Mouse (Mus musculus) forebrain, embryonic 14.5 days (tissue): ENCODE results near the gene Lrrc30. TPM values are rescaled to one million over a fixed set of nuclear protein-coding genes. Genes with fewer than 3 reads are reported as not detected.

Experiments
- ATAC-seq: fragments of 200-750 bp; cut with Nextera tagmentation; 2 replicates; pipeline ENCODE4 v1.8.0; 2017; ENCODE audit warnings: mild to moderate bottlenecking, moderate library complexity
- DNase-seq: peaks from one replicate; pipeline ENCODE4 v3.0.0-alpha.2; 2015; ENCODE audit warnings: low spot score
- H3K27ac ChIP-seq: fragments of 300-500 bp; sonication (generic); 2 replicates; pipeline ENCODE4 v1.5.1; 2014; ENCODE audit warnings: low read depth, mild to moderate bottlenecking, control low read depth, low read length, moderate library complexity
- H3K27me3 ChIP-seq: fragments of 300-500 bp; sonication (generic); replicated peaks from 2 replicates; pipeline ENCODE4 v1.6.1; 2014; ENCODE audit warnings: low read length, control low read depth, mixed read lengths; ENCODE audit not compliant: control insufficient read depth, insufficient read depth
- H3K36me3 ChIP-seq: fragments of 300-500 bp; sonication (generic); 2 replicates; pipeline ENCODE4 v1.6.1; 2014; ENCODE audit warnings: low read length, control low read depth; ENCODE audit not compliant: control insufficient read depth, insufficient read depth
- H3K4me1 ChIP-seq: fragments of 300-500 bp; sonication (generic); 2 replicates; pipeline ENCODE4 v1.6.1; 2014; ENCODE audit warnings: antibody characterized with exemption, low read length, control low read depth; ENCODE audit not compliant: control insufficient read depth, insufficient read depth
- H3K4me2 ChIP-seq: fragments of 300-500 bp; sonication (generic); 2 replicates; pipeline ENCODE4 v1.6.1; 2014; ENCODE audit warnings: mild to moderate bottlenecking, control low read depth, low read length
- H3K4me3 ChIP-seq: fragments of 300-500 bp; sonication (generic); 2 replicates; pipeline ENCODE4 v1.5.1; 2014; ENCODE audit warnings: low read depth, low read length, control low read depth
- H3K9ac ChIP-seq: fragments of 300-500 bp; sonication (generic); 2 replicates; pipeline ENCODE4 v1.6.1; 2014; ENCODE audit warnings: mild to moderate bottlenecking, low read length, control low read depth, moderate library complexity
- H3K9me3 ChIP-seq: fragments of 300-500 bp; sonication (generic); replicated peaks from 2 replicates; pipeline ENCODE4 v1.6.1; 2016; ENCODE audit warnings: low read length, control low read depth, mixed read lengths; ENCODE audit not compliant: control insufficient read depth
- WGBS: fragments of 180-500 bp; shearing (Covaris S2); extraction: QIAGEN DNeasy Blood & Tissue Kit; methylation state at CpG from one replicate; pipeline ENCODE4 v1.1.7; 2014; 5-methylcytosine and 5-hydroxymethylcytosine counted together
- polyA plus RNA-seq: library from polyadenylated mRNA; unstranded; fragments of >200 nt; fragmentation: Nextera tagmentation; extraction: Ambion mirVana; gene quantifications from 2 replicates; pipeline ENCODE4 v1.2.1, GENCODE M21; 2014

Gene Lrrc30
- polyA plus RNA-seq = not detected in 2 replicates

DNA sequence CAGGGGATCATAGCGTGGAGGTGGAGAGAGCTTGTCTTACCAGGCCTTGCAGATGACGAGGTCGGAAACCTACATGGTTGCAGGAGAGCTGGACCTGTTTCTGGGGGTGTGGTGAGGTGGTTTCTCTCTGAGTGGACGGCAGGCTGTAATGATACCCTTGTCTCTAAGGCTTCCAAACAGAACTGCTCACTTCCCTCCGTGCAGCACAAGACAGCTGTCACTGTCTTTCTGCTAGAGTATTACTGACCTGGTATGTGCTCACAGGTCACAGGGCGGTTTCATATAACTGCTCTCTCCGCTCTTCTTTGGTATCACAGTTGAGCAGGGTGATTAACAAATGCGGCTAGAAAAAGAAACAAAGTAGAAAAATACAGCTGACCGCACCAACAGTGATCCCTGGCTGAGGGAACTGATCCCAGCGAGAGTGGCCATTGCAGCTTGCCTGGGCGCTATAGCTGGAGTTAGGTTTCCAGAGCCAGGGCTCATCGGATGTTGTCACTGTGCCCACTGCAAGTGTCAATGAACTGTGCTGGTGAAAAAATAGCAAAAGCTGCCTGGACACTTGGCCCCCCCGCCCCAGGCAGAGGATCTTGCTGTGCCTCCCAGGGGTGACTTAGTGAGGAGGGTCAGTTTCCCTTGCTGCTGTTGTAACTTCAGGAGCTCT, at the start of gene Lrrc30:
Gene Lrrc30, minus strand, starts transcription at position 48 of the 664 bp plus-strand sequence.
- H3K4me2 ChIP-seq = no peak within 1 kb of the TSS
- DNase-seq (no peak), ATAC-seq (no peak)
- no peak within 1 kb of the TSS for H3K9ac ChIP-seq
- H3K36me3 ChIP-seq = no peaks in the 10 kb centered on the region
- H3K9me3 ChIP-seq = no peaks in the 10 kb centered on the region
- no peaks in the 10 kb centered on the region for H3K4me1 ChIP-seq
- WGBS = 88% methylated on average over 13 of the region's 13 CpGs
- H3K27me3 ChIP-seq = no peaks in the 10 kb centered on the region
- H3K4me3 ChIP-seq = no peak within 1 kb of the TSS
- H3K27ac ChIP-seq = no peak within 1 kb of the TSS

DNA sequence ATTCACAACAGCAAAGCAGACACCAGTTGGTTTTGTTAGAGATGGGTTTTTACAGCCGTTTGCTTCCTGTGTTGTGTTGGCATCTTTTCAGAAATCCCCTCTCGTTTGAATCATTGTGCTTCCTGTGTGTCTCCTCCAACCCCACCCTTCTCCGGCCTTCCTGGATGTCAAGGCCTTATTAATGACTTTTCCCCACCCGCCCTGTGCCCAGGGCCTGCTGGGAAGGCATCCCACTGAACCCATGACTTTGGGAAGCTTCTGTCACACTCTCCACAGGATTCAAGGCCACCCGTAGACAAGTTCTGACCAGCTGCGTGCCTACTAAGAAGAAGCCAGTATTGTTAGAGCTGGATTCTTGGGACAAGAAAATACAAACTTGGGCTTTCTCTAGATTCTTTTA, 48.6 kb upstream of the Lrrc30 start:
- Histone ChIP-seq H3K27ac (no peak overlapping the region), H3K9ac (no peak overlapping the region), H3K4me1 (no peaks in the 10 kb centered on the region), H3K36me3 (no peaks in the 10 kb centered on the region), H3K4me2 (no peak overlapping the region), H3K9me3 (no peaks in the 10 kb centered on the region), H3K4me3 (no peak overlapping the region), H3K27me3 (no peaks in the 10 kb centered on the region)
- DNase-seq (no peak), ATAC-seq (no peak)
- WGBS = 80% methylated on average over 6 of the region's 6 CpGs

DNA sequence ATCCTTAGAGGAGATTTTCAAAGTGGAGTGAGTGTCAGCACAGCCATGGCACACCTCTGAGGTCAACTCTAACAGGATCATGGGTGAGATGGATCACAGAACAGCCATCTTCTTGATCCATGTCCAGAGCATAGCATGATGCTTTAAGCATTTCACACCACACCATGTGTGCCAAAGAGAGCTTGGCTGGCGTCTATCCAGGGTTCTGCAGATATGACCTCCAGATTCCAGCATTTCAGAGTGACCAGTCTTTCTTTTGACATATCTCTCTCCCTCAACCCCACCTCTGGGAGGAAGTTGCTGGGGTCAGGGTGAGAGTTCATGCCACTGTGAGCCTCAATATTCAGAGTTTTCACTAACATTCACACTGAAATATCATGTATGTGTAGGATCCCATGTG, 46.1 kb upstream of the Lrrc30 start:
- ATAC-seq = no peak
- Histone ChIP-seq H3K9me3 (no peaks in the 10 kb centered on the region), H3K27me3 (no peaks in the 10 kb centered on the region), H3K36me3 (no peaks in the 10 kb centered on the region), H3K9ac (no peak overlapping the region), H3K27ac (no peak overlapping the region), H3K4me2 (no peak overlapping the region), H3K4me3 (no peak overlapping the region), H3K4me1 (no peaks in the 10 kb centered on the region)
- no peak for DNase-seq
- 90% methylated on average over 1 of the region's 1 CpGs for WGBS

DNA sequence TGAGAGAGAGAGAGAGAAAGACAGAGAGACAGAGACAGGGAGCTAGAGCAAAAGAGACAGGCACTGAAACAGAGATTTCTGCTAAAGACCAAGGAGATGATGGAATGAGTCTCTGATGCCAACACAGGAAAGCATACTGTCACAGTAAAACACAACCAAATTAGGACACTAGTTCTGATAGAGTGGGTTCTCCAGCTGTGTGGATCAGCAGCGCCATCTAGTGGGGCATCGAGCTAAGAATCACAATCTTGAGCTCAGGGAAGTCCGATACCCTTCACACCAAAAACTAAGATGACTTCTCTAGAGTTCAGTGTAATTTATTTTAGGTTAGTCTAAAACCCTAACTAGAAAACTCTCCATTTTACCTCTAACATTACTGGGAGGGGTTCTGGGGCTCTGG, 35.5 kb upstream of the Lrrc30 start:
- Histone ChIP-seq H3K9me3 (no peaks in the 10 kb centered on the region), H3K9ac (no peak overlapping the region), H3K36me3 (no peaks in the 10 kb centered on the region), H3K27ac (no peak overlapping the region), H3K4me2 (no peak overlapping the region), H3K4me1 (no peaks in the 10 kb centered on the region), H3K27me3 (no peaks in the 10 kb centered on the region), H3K4me3 (no peak overlapping the region)
- 16% methylated on average over 3 of the region's 3 CpGs for WGBS
- DNase-seq = peak; percentile 87
- peak; percentile 72 for ATAC-seq

DNA sequence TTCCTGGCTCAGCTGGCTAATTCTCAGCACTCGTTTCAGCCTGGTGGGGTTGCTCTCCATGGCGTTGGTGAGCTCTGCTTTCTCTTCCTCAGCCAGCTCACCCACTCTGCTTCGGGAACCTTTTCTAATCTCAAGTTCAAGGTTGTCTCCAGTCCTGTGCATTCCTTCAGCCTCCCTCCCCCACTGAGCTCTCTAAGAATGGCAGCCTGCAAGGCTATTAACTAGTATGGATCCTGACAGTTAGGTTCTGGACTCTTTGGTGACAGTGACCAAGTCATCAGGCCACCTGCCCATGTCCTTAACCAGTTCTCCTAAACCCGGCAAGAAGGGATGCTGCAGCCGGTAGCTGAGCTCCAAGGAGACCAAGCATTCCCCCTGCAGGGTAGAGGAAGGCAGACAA, 34.5 kb upstream of the Lrrc30 start:
- Histone ChIP-seq H3K4me1 (no peaks in the 10 kb centered on the region), H3K36me3 (no peaks in the 10 kb centered on the region), H3K9ac (no peak overlapping the region), H3K27ac (no peak overlapping the region), H3K4me2 (no peak overlapping the region), H3K27me3 (no peaks in the 10 kb centered on the region), H3K4me3 (no peak overlapping the region), H3K9me3 (no peaks in the 10 kb centered on the region)
- no peak for ATAC-seq
- DNase-seq = no peak
- 74% methylated on average over 5 of the region's 5 CpGs for WGBS

DNA sequence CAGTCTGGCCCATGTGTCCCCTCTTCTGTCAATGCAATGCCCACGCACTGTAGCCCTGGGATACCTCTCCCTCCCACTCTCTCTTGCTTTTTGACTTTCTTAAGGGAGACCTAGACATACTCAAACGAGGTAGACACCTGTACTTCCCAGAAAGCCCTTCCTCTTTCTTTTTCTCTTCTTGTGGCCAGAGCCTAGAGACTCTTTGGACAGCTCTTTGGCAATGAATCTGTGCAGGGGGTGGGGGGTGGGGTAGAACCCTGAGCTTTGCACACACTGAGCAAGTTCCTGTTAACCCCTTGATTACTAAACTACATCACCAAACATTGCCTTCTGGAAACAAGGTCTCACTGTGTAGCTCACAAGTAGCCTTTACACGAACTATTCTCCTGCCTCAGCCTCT, 31.8 kb upstream of the Lrrc30 start:
- H3K4me1 ChIP-seq = no peaks in the 10 kb centered on the region
- no peak overlapping the region for H3K4me2 ChIP-seq
- H3K36me3 ChIP-seq = no peaks in the 10 kb centered on the region
- no peak overlapping the region for H3K9ac ChIP-seq
- no peaks in the 10 kb centered on the region for H3K9me3 ChIP-seq
- ATAC-seq = no peak
- no peaks in the 10 kb centered on the region for H3K27me3 ChIP-seq
- H3K27ac ChIP-seq = no peak overlapping the region
- no peak for DNase-seq
- 73% methylated on average over 3 of the region's 3 CpGs for WGBS
- H3K4me3 ChIP-seq = no peak overlapping the region

DNA sequence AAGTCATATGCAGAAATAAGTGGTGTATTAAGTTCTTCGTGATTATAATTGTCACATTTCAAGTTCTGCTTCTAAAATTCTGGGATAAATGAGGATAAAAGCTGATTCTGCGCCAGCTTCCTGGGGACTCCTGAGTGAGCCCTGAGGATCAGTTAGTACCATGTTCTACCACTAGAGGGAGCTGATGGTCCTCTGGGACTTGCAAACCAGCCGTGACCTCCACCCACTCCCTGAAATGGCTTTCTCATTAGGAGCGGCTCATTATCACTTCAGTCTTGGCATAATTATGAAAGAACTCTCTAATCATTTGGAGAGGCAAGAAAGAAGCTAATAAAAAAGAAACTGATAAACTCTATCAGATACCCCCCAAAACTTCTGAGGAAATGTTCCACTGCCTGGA, 19.0 kb upstream of the Lrrc30 start:
- Histone ChIP-seq H3K4me2 (no peak overlapping the region), H3K27me3 (no peaks in the 10 kb centered on the region), H3K4me1 (no peaks in the 10 kb centered on the region), H3K4me3 (no peak overlapping the region), H3K9me3 (no peaks in the 10 kb centered on the region), H3K36me3 (no peaks in the 10 kb centered on the region), H3K27ac (no peak overlapping the region), H3K9ac (no peak overlapping the region)
- WGBS = 10% methylated on average over 4 of the region's 4 CpGs
- DNase-seq = peak; percentile 89
- peak; percentile 69 for ATAC-seq

DNA sequence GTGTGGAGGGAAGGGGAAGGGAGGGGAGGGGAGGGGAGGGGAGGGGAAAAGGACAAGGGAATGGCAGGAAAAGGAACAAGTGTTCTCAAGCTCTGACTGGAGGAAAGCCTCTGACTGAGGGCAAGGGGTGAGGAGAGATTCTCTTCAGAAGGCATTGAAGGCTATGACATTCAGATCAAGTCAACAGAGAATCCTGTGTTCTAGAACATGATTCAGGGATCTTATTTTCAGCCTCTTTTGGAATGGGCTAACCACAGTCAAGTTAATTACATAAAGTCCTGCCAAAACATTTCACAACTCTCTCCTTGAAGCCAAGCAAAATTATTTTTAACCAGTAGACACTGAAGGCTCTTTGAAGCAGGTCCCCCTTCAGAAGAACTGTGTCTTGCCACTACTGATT, 9.1 kb upstream of the Lrrc30 start:
- no peak overlapping the region for H3K9ac ChIP-seq
- no peak for ATAC-seq
- no peaks in the 10 kb centered on the region for H3K36me3 ChIP-seq
- H3K27ac ChIP-seq = no peak overlapping the region
- no peak overlapping the region for H3K4me3 ChIP-seq
- H3K4me2 ChIP-seq = no peak overlapping the region
- no peaks in the 10 kb centered on the region for H3K4me1 ChIP-seq
- DNase-seq = no peak
- H3K27me3 ChIP-seq = no peaks in the 10 kb centered on the region
- no peaks in the 10 kb centered on the region for H3K9me3 ChIP-seq

DNA sequence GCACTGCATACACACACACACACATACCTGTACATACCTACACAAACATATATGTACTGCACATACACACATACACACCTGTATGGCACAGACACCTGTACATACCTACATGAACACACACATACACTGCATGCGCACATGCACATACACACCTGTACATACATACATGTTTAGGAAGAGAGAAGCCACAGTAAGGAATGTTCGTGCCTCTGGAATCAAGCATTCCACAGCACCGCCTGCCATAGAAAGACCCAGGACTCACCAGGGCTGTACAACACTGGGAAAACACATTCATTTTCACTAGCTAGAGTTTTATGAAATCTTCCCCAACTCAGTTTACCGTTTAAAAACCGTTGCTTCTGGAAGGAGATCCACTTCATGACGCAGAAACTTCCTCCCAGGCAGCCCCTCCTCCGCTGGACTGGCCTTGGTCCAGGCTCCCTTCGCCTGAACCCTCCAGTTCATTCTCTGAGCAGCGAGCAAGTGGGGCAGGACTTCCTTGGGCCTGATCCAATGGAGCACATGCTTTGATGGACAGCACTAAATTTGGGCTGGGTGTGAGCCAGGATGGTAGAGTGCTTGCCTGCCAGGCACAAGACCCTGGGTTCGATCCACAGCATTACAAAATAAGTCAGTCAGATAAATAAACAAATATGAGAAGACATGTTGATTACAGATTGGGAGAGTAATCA, 5.7 kb upstream of the Lrrc30 start:
- no peaks in the 10 kb centered on the region for H3K9me3 ChIP-seq

More for the DNA sequence above, 5.7 kb upstream of the Lrrc30 start:
- no peak overlapping the region for H3K4me2 ChIP-seq
- WGBS = 63% methylated on average over 10 of the region's 10 CpGs
- no peak overlapping the region for H3K4me3 ChIP-seq
- no peaks in the 10 kb centered on the region for H3K27me3 ChIP-seq
- DNase-seq (peak; percentile 61), ATAC-seq (no peak)
- H3K27ac ChIP-seq = no peak overlapping the region
- H3K4me1 ChIP-seq = no peaks in the 10 kb centered on the region
- H3K36me3 ChIP-seq = no peaks in the 10 kb centered on the region
- H3K9ac ChIP-seq = no peak overlapping the region
